Mouse (Mus musculus) midbrain, embryonic 12.5 days (tissue): ENCODE data around the gene Abhd10. TPM values are rescaled to one million over a fixed set of nuclear protein-coding genes. Genes with fewer than 3 reads are reported as not detected.

Source experiments
- ATAC-seq: fragments of 200-750 bp; cut with Nextera tagmentation; 2 replicates; pipeline ENCODE4 v1.8.0; 2017; ENCODE audit warnings: low read depth, moderate TSS enrichment, moderate library complexity; ENCODE audit not compliant: low FRiP score
- H3K27ac ChIP-seq: fragments of 300-500 bp; sonication (generic); replicated peaks from 2 replicates; pipeline ENCODE4 v1.5.1; 2016; ENCODE audit warnings: mild to moderate bottlenecking
- H3K27me3 ChIP-seq: fragments of 300-500 bp; sonication (generic); 2 replicates; pipeline ENCODE4 v1.6.1; 2016; ENCODE audit warnings: mild to moderate bottlenecking
- H3K36me3 ChIP-seq: fragments of 300-500 bp; sonication (generic); 2 replicates; pipeline ENCODE4 v1.6.1; 2016
- H3K4me1 ChIP-seq: fragments of 300-500 bp; sonication (generic); 2 replicates; pipeline ENCODE4 v1.6.1; 2016
- H3K4me2 ChIP-seq: fragments of 300-500 bp; sonication (generic); replicated peaks from 2 replicates; pipeline ENCODE4 v1.6.1; 2016; ENCODE audit warnings: mild to moderate bottlenecking, moderate library complexity
- H3K4me3 ChIP-seq: fragments of 300-500 bp; sonication (generic); 2 replicates; pipeline ENCODE4 v1.5.1; 2016; ENCODE audit warnings: mild to moderate bottlenecking
- H3K9ac ChIP-seq: fragments of 300-500 bp; sonication (generic); replicated peaks from 2 replicates; pipeline ENCODE4 v1.6.1; 2016; ENCODE audit warnings: mild to moderate bottlenecking, moderate library complexity
- H3K9me3 ChIP-seq: fragments of 300-500 bp; sonication (generic); 2 replicates; pipeline ENCODE4 v1.6.1; 2016; ENCODE audit warnings: mild to moderate bottlenecking
- WGBS: fragments of 180-500 bp; shearing (Covaris S2); methylation state at CpG from one replicate; pipeline ENCODE4 v1.1.7; 2016; 5-methylcytosine and 5-hydroxymethylcytosine counted together
- polyA plus RNA-seq: library from polyadenylated mRNA; unstranded; fragments of >200 nt; fragmentation: Nextera tagmentation; extraction: Ambion mirVana; gene quantifications from 2 replicates; pipeline ENCODE4 v1.2.1, GENCODE M21; 2016

Abhd10 gene
- polyA plus RNA-seq, 1 experiment from 2014 or later, result 48.9 TPM

DNA sequence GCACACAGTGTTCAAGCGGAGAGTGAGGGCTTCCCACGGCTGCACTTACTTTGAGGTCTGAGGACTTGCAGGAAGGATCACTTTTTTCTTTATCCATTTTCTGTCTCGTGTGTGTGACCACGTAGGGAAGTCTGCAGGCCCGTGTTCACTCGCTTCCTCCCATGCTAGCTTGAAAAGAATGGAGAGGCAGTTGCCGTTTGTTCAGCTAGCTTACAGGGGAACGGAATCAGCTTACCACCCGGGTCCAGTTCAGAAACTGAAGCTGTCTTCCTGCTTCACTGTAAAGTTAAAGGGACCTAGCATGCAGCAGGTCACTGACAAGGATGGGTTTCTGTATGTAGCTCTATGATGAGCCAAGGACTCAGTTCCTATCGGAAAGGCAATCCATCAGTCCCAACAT lies 49.2 kb downstream of the Abhd10 start, which contains the start of gene Tmprss7:
Gene Tmprss7 (minus strand): TSS at position 101 of the 400 bp plus-strand sequence.
- WGBS, result 70% methylated on average over 10 of the region's 10 CpGs
- no peak for ATAC-seq
- no peak within 1 kb of the TSS for H3K4me3 ChIP-seq

DNA sequence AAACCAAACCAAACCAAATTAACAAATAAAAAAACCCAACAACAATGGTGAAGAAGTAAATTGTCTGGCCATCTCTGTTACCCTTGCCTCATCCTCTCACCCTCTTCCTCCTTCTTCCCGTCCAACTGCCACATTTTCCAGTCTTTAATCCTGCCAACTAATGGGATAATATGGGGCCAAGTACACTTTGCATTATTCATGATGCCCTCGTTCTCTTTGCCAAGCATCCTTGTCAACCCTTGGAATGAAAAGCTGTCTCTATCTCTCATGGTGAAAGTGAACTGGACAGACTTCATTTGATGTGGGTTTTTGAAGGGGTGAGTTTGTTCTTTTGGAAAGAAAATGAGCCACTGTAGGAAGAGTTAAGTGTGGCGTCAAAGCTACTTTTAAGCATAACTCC lies 49.9 kb downstream of the Abhd10 start:
- H3K9me3 ChIP-seq, result no peaks in the 10 kb centered on the region
- H3K27ac ChIP-seq, result no peak overlapping the region
- no peaks in the 10 kb centered on the region for H3K27me3 ChIP-seq
- peaks cover 11% of the 10 kb centered on the region for H3K4me1 ChIP-seq
- peak; percentile 31; the same call in 1 of the 2 replicates for ATAC-seq
- H3K4me3 ChIP-seq, result no peak overlapping the region
- H3K4me2 ChIP-seq, result no peak overlapping the region
- H3K36me3 ChIP-seq, result no peaks in the 10 kb centered on the region
- H3K9ac ChIP-seq, result no peak overlapping the region
- 24% methylated on average over 3 of the region's 3 CpGs for WGBS

More for the DNA sequence above, 49.2 kb downstream of the Abhd10 start, which contains the start of gene Tmprss7:
- Histone ChIP-seq H3K27ac (no peak within 1 kb of the TSS), H3K9ac (no peak within 1 kb of the TSS), H3K4me2 (no peak within 1 kb of the TSS), H3K27me3 (no peaks in the 10 kb centered on the region), H3K4me1 (peaks cover 11% of the 10 kb centered on the region), H3K9me3 (no peaks in the 10 kb centered on the region), H3K36me3 (no peaks in the 10 kb centered on the region)

DNA sequence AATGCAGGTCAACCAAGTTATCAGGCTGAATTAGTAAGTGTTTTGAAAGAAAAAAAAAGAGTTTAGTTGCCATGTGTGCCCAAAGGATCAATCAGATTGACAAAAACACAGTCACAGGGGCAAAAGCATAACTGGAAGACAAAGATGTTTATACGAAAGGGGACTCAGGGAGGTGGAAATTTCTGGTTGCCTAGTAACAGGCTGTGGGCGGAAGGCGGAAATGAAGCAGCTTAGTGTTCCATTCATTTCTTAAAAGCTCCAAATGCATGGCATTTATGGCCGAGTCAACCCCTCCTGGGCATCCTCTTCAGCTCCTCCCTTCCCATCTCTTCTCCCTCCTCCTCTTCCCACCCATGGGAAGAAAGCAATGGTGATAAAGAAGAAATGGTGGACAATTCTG lies 52.6 kb downstream of the Abhd10 start:
- no peak overlapping the region for H3K4me3 ChIP-seq
- no peak overlapping the region for H3K4me2 ChIP-seq
- H3K27me3 ChIP-seq, result no peaks in the 10 kb centered on the region
- under 1% methylated on average over 4 of the region's 4 CpGs for WGBS
- H3K36me3 ChIP-seq, result no peaks in the 10 kb centered on the region
- H3K27ac ChIP-seq, result no peak overlapping the region
- H3K4me1 ChIP-seq, result peaks cover 11% of the 10 kb centered on the region
- no peaks in the 10 kb centered on the region for H3K9me3 ChIP-seq
- no peak overlapping the region for H3K9ac ChIP-seq
- ATAC-seq, result peak; percentile 50; the same call in 1 of the 2 replicates

DNA sequence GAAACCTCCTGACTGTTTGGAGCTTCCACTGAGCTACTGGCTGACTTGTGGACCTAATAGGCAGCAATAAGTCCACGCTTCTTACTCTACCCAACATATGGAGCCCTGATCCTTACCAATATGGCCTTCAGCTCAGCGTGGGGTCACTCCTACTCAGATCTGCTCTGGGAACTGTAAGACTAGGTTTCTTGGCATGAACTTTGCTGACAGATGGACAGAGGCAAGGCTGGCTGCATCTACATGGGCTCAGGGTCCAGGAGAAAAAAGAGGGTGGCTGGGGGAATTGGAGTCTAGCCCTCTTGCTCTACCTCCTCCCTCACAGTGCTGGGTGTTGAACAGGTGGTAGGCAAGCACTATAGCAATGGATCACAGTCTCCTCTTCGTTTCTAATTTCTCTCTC lies 55.9 kb downstream of the Abhd10 start:
- Histone ChIP-seq H3K4me1 (peaks cover 7% of the 10 kb centered on the region), H3K4me3 (no peak overlapping the region), H3K27ac (no peak overlapping the region), H3K4me2 (no peak overlapping the region), H3K36me3 (no peaks in the 10 kb centered on the region), H3K9me3 (no peaks in the 10 kb centered on the region), H3K9ac (no peak overlapping the region), H3K27me3 (no peaks in the 10 kb centered on the region)
- WGBS, result 84% methylated on average over 3 of the region's 3 CpGs
- no peak for ATAC-seq

DNA sequence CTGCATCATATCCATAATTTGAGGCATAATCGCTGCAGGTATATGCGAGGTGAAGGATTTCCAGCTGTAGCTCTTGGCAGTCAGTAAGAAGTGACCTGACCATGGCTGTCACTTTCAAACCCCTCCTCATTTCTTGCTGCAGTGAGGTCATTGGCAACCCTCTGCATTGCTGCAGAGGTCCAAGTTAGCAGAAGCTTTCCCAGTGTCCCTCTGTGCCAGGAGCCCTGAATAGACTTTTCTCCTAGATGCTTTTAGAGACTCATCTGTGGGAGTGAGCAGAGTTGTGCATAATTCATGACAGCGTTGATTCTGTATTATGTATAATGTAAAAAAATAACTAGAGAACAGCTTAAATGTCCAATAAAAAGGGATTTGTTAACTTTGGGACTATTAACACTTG lies 57.5 kb downstream of the Abhd10 start:
- WGBS, result 66% methylated on average over 3 of the region's 3 CpGs
- ATAC-seq, result peak; percentile 27
- Histone ChIP-seq H3K27ac (no peak overlapping the region), H3K9ac (no peak overlapping the region), H3K4me2 (no peak overlapping the region), H3K4me1 (peaks cover 4% of the 10 kb centered on the region), H3K27me3 (no peaks in the 10 kb centered on the region), H3K4me3 (no peak overlapping the region), H3K9me3 (no peaks in the 10 kb centered on the region), H3K36me3 (no peaks in the 10 kb centered on the region)

DNA sequence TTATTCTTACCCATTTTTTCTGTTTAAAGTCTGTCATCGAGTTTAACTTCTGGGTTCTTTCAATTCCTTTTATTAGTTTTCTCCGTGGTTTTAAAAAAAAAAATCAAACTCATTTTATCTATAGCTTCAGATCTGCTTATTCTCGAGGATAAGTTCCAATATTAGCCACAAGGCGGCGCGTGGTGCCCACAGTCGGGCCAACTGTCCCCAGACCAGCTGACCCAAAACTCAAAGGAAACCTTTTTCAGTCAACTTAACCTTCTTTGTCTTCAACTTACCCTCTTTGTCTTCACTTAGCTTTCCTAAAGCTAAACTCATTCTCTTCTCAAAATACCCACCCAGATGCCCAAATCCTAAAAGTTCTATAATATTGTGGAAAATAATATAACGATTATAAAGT lies 57.9 kb downstream of the Abhd10 start:
- Histone ChIP-seq H3K27me3 (no peaks in the 10 kb centered on the region), H3K9me3 (no peaks in the 10 kb centered on the region), H3K4me1 (no peaks in the 10 kb centered on the region), H3K36me3 (no peaks in the 10 kb centered on the region), H3K4me2 (no peak overlapping the region), H3K9ac (no peak overlapping the region), H3K27ac (no peak overlapping the region), H3K4me3 (no peak overlapping the region)
- 14% methylated on average over 8 of the region's 8 CpGs for WGBS
- peak; percentile 59; the same call in 1 of the 2 replicates for ATAC-seq

Other genes starting within 250 kb of the Abhd10 start
- gene Gm609, start 250.0 kb downstream of the Abhd10 start, polyA plus RNA-seq, result not detected in 2 replicates
- not detected in 2 replicates for gene Gm17783, start 210.9 kb downstream of the Abhd10 start, polyA plus RNA-seq
- gene Slc9c1, start 207.6 kb downstream of the Abhd10 start, polyA plus RNA-seq, result not detected in 2 replicates
- 0.09 and 0.12 TPM in 2 replicates for gene Gcsam, start 132.6 kb downstream of the Abhd10 start, polyA plus RNA-seq
- gene BC016579, start 88.9 kb downstream of the Abhd10 start, polyA plus RNA-seq, result 0.08 and 0.10 TPM in 2 replicates
- 0.52 and 0.85 TPM in 2 replicates for gene Tmprss7, start 49.3 kb downstream of the Abhd10 start, polyA plus RNA-seq
- gene Tagln3, start 18.3 kb downstream of the Abhd10 start, polyA plus RNA-seq, result 383 and 400 TPM in 2 replicates
- gene Phldb2, start 210.6 kb upstream of the Abhd10 start, polyA plus RNA-seq, result 33.4 and 42.6 TPM in 2 replicates